ENCODE assay signal across 22 mouse cellular contexts in the genomic region with DNA sequence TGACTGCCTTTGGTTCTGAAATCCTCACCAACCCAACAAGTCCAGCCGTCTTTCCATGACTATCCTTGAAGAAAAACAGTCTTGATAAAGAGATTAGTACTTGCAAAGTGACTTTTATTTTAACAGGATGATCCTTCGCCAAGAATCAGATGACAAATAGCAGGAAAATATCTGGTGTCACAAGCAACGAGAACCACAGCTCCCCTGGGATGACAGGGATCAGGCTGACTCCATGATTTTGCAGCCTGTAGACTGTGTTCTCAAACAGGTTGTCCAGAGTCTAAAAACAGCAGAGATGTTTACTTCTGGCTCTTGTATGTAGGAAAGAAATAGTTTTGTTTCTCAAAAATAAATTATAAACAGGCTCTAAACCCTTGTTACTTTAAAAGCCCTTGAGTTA.
DNase-seq lines count a peak whose midpoint lies in the region; ATAC-seq and TF ChIP-seq lines count a peak whose summit lies in the region.
"Had no signal": no experiment of that assay in that cellular context is flagged by ENCODE, and none has a peak within 500 bp of the region (broad histone marks: within the 10 kb centered on the region; RNA-seq: fewer than 3 reads in every experiment).

No protein-coding gene starts in this region.

- 42% methylated on average over 3 of the region's 3 CpGs for WGBS in kidney, adult 2 months
- WGBS in kidney, embryonic 16.5 days = 45% methylated on average over 3 of the region's 3 CpGs
- WGBS in kidney, postnatal 0 days = 31% methylated on average over 3 of the region's 3 CpGs
- WGBS in heart, embryonic 12.5 days = 37% methylated on average over 3 of the region's 3 CpGs

- no peaks in the 10 kb centered on the region for H3K36me3 ChIP-seq in kidney, adult 2 months (ENCODE audit: control insufficient read depth, insufficient read depth, low read length)
- no peaks in the 10 kb centered on the region for H3K36me3 ChIP-seq in kidney, embryonic 16.5 days (ENCODE audit: insufficient read depth, low read length)
- no peaks in the 10 kb centered on the region for H3K36me3 ChIP-seq in kidney, postnatal 0 days (ENCODE audit: insufficient read depth, low read length)
- H3K36me3 ChIP-seq in heart, embryonic 12.5 days = no peaks in the 10 kb centered on the region
- H3K36me3 ChIP-seq: forebrain, embryonic 10.5 days; heart, embryonic 10.5 days; hindbrain, embryonic 12.5 days; hindbrain, embryonic 15.5 days had no signal

- no peak overlapping the region for H3K9ac ChIP-seq in kidney, embryonic 16.5 days (replicated peaks; ENCODE audit: low read length)
- no peak overlapping the region for H3K9ac ChIP-seq in kidney, postnatal 0 days (ENCODE audit: low read depth, low read length)
- H3K9ac ChIP-seq in heart, embryonic 12.5 days = no peak overlapping the region
- H3K9ac ChIP-seq: forebrain, embryonic 13.5 days; hindbrain, embryonic 12.5 days; hindbrain, embryonic 15.5 days had no signal

- no peaks in the 10 kb centered on the region for H3K27me3 ChIP-seq in kidney, adult 2 months (replicated peaks; ENCODE audit: control insufficient read depth, insufficient read depth, low read length)
- no peaks in the 10 kb centered on the region for H3K27me3 ChIP-seq in kidney, embryonic 16.5 days (ENCODE audit: insufficient read depth, low read length)
- no peaks in the 10 kb centered on the region for H3K27me3 ChIP-seq in kidney, postnatal 0 days (ENCODE audit: insufficient read depth, low read length)
- no peaks in the 10 kb centered on the region for H3K27me3 ChIP-seq in heart, embryonic 12.5 days (replicated peaks)
- H3K27me3 ChIP-seq: forebrain, embryonic 13.5 days; hindbrain, embryonic 12.5 days; hindbrain, embryonic 15.5 days had no signal

- no peak overlapping the region for H3K4me3 ChIP-seq in kidney, adult 2 months (ENCODE audit: insufficient read depth, low read depth, low read length)
- H3K4me3 ChIP-seq in kidney, embryonic 16.5 days (ENCODE audit: low read length) = no peak overlapping the region
- no peak overlapping the region for H3K4me3 ChIP-seq in kidney, postnatal 0 days (replicated peaks; ENCODE audit: low read depth, low read length)
- no peak overlapping the region for H3K4me3 ChIP-seq in heart, embryonic 12.5 days
- H3K4me3 ChIP-seq: forebrain, embryonic 10.5 days; forebrain, embryonic 13.5 days; heart, adult 2 months; heart, embryonic 10.5 days; hindbrain, embryonic 12.5 days; hindbrain, embryonic 15.5 days had no signal

- peak; percentile 16 for DNase-seq in adrenal gland, postnatal 10 days
- DNase-seq in adrenal gland, postnatal 4 days (ENCODE audit: low spot score in 2 of 2) = no peak
- DNase-seq in kidney, adult 2 months = peak; percentile 60
- peak; percentile 43 for DNase-seq in kidney, postnatal 0 days (ENCODE audit: low spot score)
- DNase-seq in kidney, postnatal 25 days = peak; percentile 35 to 56
- DNase-seq in left cerebral cortex, postnatal 36 days (ENCODE audit: low spot score in 2 of 2) = no peak
- DNase-seq: adrenal gland, postnatal 25 days; cerebellum, adult 18-20 months; cerebellum, adult 9-10 months; cerebellum, postnatal 14 days; gastrocnemius, postnatal 10 days; gastrocnemius, postnatal 36 days; heart, adult 2 months had no signal

- intact Hi-C loops in left cerebral cortex, postnatal 36 days (cut with DNase I) = no loop called here

- no peaks in the 10 kb centered on the region for H3K9me3 ChIP-seq in kidney, embryonic 16.5 days (ENCODE audit: low read length)
- no peaks in the 10 kb centered on the region for H3K9me3 ChIP-seq in kidney, postnatal 0 days (replicated peaks; ENCODE audit: low read length)
- no peaks in the 10 kb centered on the region for H3K9me3 ChIP-seq in heart, embryonic 12.5 days (replicated peaks)
- H3K9me3 ChIP-seq: forebrain, embryonic 10.5 days; forebrain, embryonic 13.5 days; heart, embryonic 10.5 days; hindbrain, embryonic 12.5 days; hindbrain, embryonic 15.5 days had no signal

- no peak overlapping the region for H3K4me2 ChIP-seq in kidney, embryonic 16.5 days (replicated peaks; ENCODE audit: low read depth, low read length)
- no peak overlapping the region for H3K4me2 ChIP-seq in kidney, postnatal 0 days (ENCODE audit: low read length)
- no peak overlapping the region for H3K4me2 ChIP-seq in heart, embryonic 12.5 days
- H3K4me2 ChIP-seq: forebrain, embryonic 13.5 days; hindbrain, embryonic 12.5 days; hindbrain, embryonic 15.5 days had no signal

- ATAC-seq in kidney, embryonic 16.5 days (ENCODE audit: low FRiP score, low TSS enrichment) = no peak
- no peak for ATAC-seq in kidney, postnatal 0 days (replicated peaks; ENCODE audit: low FRiP score, low read depth)
- ATAC-seq in heart, embryonic 12.5 days (ENCODE audit: insufficient number of reproducible peaks, low FRiP score) = no peak
- ATAC-seq: activated CD4-positive, CD25-positive, alpha-beta regulatory T cell, adult 4 months; forebrain, embryonic 13.5 days; forebrain, embryonic 16.5 days had no signal

- no peak for TF ChIP-seq CTCF in kidney, adult 2 months (conservative IDR thresholded peaks at IDR 0.05; ENCODE audit: insufficient read depth, insufficient read length, low read depth, low read length)
- TF ChIP-seq CTCF in kidney, postnatal 0 days (IDR thresholded peaks at IDR 0.05; ENCODE audit: low read depth) = no peak

- H3K4me1 ChIP-seq in kidney, adult 2 months (ENCODE audit: control insufficient read depth, insufficient read depth, low read length) = no peaks in the 10 kb centered on the region; the same call in 1 of the 2 replicates
- 0 out of 2 replicates have a peak, but pooled peaks cover 6% of the 10 kb centered on the region for H3K4me1 ChIP-seq in kidney, embryonic 16.5 days (ENCODE audit: insufficient read depth, low read length)
- H3K4me1 ChIP-seq in kidney, postnatal 0 days (replicated peaks; ENCODE audit: insufficient read depth, low read length) = no peaks in the 10 kb centered on the region
- 0 out of 2 replicates have a peak, but pooled peaks cover 3% of the 10 kb centered on the region for H3K4me1 ChIP-seq in heart, embryonic 12.5 days (replicated peaks)
- H3K4me1 ChIP-seq: forebrain, embryonic 13.5 days; hindbrain, embryonic 12.5 days; hindbrain, embryonic 15.5 days had no signal

- TF ChIP-seq POLR2A in kidney, adult 2 months (IDR thresholded peaks at IDR 0.05; ENCODE audit: low read depth, low read length) = no peak

- no peak overlapping the region for H3K27ac ChIP-seq in kidney, adult 2 months (ENCODE audit: insufficient read depth, low read depth, low read length)
- H3K27ac ChIP-seq in kidney, embryonic 16.5 days (ENCODE audit: low read length) = no peak overlapping the region
- no peak overlapping the region for H3K27ac ChIP-seq in kidney, postnatal 0 days
- no peak overlapping the region for H3K27ac ChIP-seq in heart, embryonic 12.5 days (ENCODE audit: poor library complexity, severe bottlenecking)
- H3K27ac ChIP-seq: forebrain, embryonic 10.5 days; forebrain, embryonic 13.5 days; heart, adult 2 months; heart, embryonic 10.5 days; hindbrain, embryonic 12.5 days; hindbrain, embryonic 15.5 days had no signal

Comparison
In these comparisons a context has a peak if more than half of its experiments do, and no peak if none do; other contexts are left out.
1. DNase-seq: peak in adrenal gland, postnatal 10 days (single experiment), kidney, adult 2 months (single experiment), kidney, postnatal 0 days (single experiment) and kidney, postnatal 25 days (2 of 2); none in adrenal gland, postnatal 4 days (0 of 2) and left cerebral cortex, postnatal 36 days (0 of 2).